Mouse (Mus musculus) E14TG2a.4 (cell line): Measurements from ENCODE around the gene Kif21a.
A peak's percentile ranks its signal among the peaks of the same experiment; 100 is the strongest.

Experiments used
- H3K27me3 ChIP-seq: 2 replicates; pipeline ENCODE4 v1.6.1; 2014; ENCODE audit warnings: low read length, control low read depth; ENCODE audit not compliant: insufficient read depth
- H3K36me3 ChIP-seq: 2 replicates; pipeline ENCODE4 v1.6.1; 2014; ENCODE audit warnings: low read length, control low read depth; ENCODE audit not compliant: insufficient read depth
- H3K4me1 ChIP-seq: replicated peaks from 2 replicates; pipeline ENCODE4 v1.6.1; 2014; ENCODE audit warnings: low read depth, low read length, control low read depth
- H3K4me3 ChIP-seq: replicated peaks from 2 replicates; pipeline ENCODE4 v1.5.1; 2014; ENCODE audit warnings: mild to moderate bottlenecking, low read length
- H3K9me3 ChIP-seq: 2 replicates; pipeline ENCODE4 v1.6.1; 2014; ENCODE audit warnings: low read length, control low read depth
- CTCF ChIP-seq: conservative IDR thresholded peaks from 2 replicates; pipeline ENCODE4 v1.5.1; 2014; ENCODE audit warnings: low read length
- NANOG ChIP-seq: IDR thresholded peaks from 2 replicates; pipeline ENCODE4 v1.6.1; 2014; ENCODE audit warnings: borderline replicate concordance, low read length, mixed read lengths
- POU5F1 ChIP-seq: IDR thresholded peaks from 2 replicates; pipeline ENCODE4 v1.6.1; 2014; ENCODE audit warnings: low read length, borderline replicate concordance

The Kif21a gene

DNA sequence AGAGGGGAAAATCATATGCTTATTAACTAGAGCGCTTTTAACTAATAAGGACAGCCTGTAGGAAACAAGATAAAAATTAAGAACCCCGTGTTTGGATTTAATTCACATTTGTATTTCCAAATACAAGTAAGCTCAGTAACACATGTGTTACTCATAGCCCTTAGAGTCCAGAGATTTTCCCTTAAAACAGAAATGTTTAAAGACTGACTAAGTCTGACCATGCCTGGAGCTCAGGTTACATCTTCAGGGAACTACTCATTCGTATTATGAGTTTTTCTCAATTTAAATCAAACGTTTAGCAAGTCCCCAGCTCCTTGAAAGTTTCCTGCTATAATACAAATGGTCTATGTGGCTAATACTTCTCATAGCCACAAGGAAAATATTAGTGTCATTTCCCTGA, 57.9 kb downstream of the Kif21a start:
- TF ChIP-seq POU5F1 (no peak), CTCF (no peak), NANOG (no peak)
- H3K4me1 ChIP-seq, result no peaks in the 10 kb centered on the region
- no peak overlapping the region for H3K4me3 ChIP-seq
- H3K36me3 ChIP-seq, result no peaks in the 10 kb centered on the region
- H3K27me3 ChIP-seq, result no peaks in the 10 kb centered on the region
- no peaks in the 10 kb centered on the region for H3K9me3 ChIP-seq

DNA sequence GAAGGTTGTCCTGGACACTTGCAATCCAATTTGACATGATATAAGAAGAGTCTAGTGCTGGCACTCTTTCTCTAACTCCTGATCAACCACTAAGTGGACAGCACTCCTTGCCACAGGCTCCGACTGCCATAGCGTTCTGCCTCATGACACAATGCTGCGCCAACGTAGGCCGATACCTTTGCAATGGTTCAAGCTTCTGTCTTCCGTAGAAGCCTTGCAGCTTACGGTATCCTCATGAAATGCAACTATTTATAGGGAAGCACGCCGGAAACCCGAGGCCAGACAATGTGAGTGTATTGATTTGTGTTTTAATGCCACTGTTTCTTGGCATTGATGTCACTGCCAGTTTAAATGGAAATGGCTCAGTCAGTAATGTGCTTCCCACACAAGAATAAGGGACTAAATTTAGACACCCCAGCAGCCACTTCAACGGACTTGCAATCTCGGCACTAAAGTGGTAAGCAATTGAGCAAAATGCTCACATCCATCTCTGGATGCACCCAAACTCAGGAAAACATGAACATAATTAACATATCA, 62.0 kb downstream of the Kif21a start:
- TF ChIP-seq NANOG, result no peak
- no peak for TF ChIP-seq POU5F1
- TF ChIP-seq CTCF, result no peak
- Histone ChIP-seq H3K4me3 (no peak overlapping the region), H3K27me3 (no peaks in the 10 kb centered on the region), H3K36me3 (no peaks in the 10 kb centered on the region), H3K4me1 (no peaks in the 10 kb centered on the region), H3K9me3 (no peaks in the 10 kb centered on the region)

DNA sequence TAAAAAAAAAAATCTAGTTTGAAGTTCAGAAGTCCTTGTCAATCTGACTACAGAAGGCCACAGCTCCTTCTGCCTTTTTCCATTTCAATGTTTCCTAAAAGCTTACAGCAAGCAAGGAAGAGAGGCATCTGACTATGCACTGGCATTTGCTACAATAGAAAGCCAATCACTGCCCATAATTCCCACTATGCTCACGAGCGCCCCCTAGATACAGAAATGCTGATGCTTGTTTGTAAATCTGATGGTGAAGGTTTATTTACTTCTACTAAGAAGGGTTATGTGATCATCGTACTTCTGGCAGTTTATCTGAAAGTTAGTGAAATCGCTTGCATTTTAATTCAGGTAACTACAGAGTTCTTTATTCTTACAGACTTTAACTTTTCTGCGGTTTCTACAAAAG, 73.8 kb downstream of the Kif21a start:
- TF ChIP-seq CTCF, result peak; percentile 77
- no peak for TF ChIP-seq NANOG
- no peak for TF ChIP-seq POU5F1
- Histone ChIP-seq H3K4me1 (no peaks in the 10 kb centered on the region; the same call in 1 of the 2 replicates), H3K27me3 (no peaks in the 10 kb centered on the region), H3K4me3 (no peak overlapping the region), H3K9me3 (no peaks in the 10 kb centered on the region), H3K36me3 (no peaks in the 10 kb centered on the region)

DNA sequence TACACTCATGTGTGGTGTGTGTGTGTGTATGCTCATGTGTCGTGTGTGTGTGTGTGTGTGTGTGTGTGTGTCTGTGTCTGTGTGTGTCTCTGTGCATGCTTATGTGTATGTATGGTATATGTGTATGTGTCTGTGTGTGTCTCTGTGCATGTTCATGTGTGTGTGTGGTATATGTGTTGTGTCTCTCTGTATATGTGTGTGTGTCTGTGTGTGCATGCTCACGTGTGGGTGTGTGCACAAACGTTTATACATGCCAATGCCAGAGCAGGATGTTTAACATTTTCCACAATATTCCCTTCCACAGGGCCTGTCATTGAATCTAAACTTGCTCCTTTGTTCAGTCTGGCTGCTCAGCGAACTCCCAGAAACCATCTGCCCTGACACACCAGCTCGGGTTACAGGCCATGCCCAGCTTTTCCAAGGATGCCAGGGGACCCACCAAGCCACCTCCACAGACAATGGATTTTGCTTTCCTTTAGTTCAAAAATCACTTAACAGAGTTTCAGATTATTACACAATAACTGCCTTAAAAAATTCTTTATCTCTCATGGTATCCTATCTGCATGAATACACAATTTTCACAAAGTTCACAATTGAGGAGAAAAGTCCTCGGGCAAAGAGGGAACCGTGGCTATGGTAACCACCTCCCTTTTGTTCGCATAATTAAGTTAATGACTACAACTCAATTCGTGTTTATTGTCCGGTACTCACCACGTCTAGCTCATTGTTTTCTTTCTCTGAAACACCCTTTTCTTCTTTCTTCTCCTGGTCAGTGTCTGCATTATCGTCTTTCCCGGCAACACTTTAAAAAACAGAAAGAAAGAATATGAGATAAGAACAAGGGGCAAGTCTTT, 77.6 kb downstream of the Kif21a start:
- no peak for TF ChIP-seq POU5F1
- peak; percentile 41; the same call in 1 of the 2 replicates for TF ChIP-seq NANOG
- TF ChIP-seq CTCF, result no peak
- 0 out of 2 replicates have a peak, but pooled peaks cover 6% of the 10 kb centered on the region for H3K9me3 ChIP-seq
- no peak overlapping the region for H3K4me3 ChIP-seq
- H3K27me3 ChIP-seq, result no peaks in the 10 kb centered on the region
- H3K36me3 ChIP-seq, result no peaks in the 10 kb centered on the region
- H3K4me1 ChIP-seq, result no peaks in the 10 kb centered on the region; the same call in 1 of the 2 replicates

DNA sequence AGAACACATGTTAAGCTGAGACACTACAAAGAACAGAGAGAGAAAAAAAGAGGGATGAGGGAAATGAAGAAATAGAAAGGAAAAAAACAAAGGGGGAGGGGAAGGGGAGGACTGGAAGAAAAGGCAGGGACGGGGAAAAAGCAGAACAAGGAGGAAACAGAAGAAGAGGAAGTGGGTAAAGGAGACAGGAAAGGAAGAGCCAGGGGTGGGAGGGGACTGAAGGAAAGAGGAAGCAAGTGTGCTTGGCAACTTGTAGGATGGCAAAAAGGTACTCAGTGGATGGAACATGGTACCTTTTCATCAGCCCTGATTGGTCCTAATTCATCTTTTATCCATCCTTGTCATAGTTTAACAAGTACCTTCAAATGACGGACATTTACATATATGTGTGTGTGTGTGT, 86.4 kb downstream of the Kif21a start:
- Histone ChIP-seq H3K4me1 (no peaks in the 10 kb centered on the region), H3K27me3 (no peaks in the 10 kb centered on the region)

DNA sequence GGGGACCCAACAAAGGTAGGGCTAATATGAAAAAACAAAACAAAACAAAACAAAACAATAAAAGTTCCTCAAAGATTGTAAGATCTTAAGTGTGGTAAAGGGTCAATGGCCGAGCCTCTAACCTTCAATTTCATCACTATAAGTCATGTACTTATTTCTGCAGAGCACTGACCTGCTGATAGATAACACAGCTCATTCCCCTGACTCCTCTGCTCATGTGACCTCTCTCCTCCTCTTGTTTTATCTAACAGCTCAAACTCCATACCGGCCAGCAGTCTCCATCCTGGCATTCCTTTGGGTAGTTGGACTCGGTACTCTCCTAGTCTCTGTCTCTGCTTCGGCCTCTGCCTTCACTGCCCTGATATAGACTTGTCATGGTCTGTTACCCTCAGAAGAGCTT, 87.2 kb downstream of the Kif21a start:
- Histone ChIP-seq H3K36me3 (0 out of 2 replicates have a peak, but pooled peaks cover 4% of the 10 kb centered on the region), H3K4me3 (no peak overlapping the region), H3K27me3 (no peaks in the 10 kb centered on the region), H3K4me1 (no peaks in the 10 kb centered on the region), H3K9me3 (0 out of 2 replicates have a peak, but pooled peaks cover 1% of the 10 kb centered on the region)
- TF ChIP-seq POU5F1 (no peak), NANOG (no peak), CTCF (no peak)

More for the DNA sequence above, 86.4 kb downstream of the Kif21a start:
- Histone ChIP-seq H3K36me3 (0 out of 2 replicates have a peak, but pooled peaks cover 4% of the 10 kb centered on the region), H3K4me3 (no peak overlapping the region), H3K9me3 (0 out of 2 replicates have a peak, but pooled peaks cover 6% of the 10 kb centered on the region)
- no peak for TF ChIP-seq CTCF
- TF ChIP-seq POU5F1, result no peak
- no peak for TF ChIP-seq NANOG

DNA sequence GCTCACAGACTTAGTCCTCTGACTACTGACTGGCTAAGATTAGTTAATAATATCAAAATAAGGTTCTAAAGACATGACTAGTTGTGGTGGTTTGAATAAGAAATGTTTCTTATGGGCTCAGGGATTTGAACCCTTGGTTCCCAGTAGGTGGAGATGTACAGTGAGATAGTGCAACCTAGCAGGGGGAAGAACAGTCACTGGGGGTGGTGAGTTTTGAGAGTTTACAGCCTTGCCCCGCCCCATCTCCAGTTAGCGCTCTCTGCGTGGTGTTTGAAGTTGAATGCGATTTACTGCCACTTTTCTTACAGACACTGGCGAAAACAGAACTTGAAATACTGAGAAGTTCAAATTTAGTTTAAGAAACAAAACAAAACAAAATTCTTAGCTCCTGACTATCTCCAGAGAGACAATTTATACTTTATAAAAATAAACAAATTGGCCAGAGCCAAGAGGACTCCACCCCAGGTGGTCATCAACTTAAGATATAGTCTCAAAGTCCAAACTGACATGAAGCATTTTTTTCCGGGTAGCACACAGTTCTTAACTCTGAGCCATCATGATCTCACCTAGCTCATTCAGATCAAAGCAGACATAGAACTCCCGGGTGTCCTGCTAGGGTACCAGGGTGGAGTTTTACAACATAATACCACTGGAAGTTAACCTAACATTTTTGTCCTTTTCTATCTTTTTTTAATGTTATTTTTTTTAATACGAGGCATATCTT, 88.8 kb downstream of the Kif21a start:
- Histone ChIP-seq H3K36me3 (0 out of 2 replicates have a peak, but pooled peaks cover 4% of the 10 kb centered on the region), H3K27me3 (no peaks in the 10 kb centered on the region), H3K4me3 (no peak overlapping the region), H3K9me3 (no peaks in the 10 kb centered on the region), H3K4me1 (no peaks in the 10 kb centered on the region)
- no peak for TF ChIP-seq POU5F1
- no peak for TF ChIP-seq NANOG
- TF ChIP-seq CTCF, result no peak

DNA sequence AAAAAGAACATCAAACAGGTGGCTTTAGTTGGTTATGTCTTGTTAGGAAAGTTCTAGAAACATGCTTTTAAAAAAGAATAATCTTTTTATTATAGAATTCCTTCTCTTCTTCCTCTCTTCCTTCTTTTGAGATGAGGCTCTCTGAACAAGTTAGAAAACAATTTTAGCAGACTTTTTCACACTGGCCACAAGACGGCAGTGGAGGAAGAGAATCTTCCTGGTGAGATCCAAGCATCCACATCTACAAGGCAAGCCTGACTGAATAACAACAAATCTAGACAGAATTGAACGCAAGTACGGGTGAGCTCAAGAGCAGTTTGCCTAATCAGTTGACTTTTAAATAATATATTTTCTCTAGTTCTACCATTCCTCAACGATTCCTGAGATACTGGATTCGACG, 98.4 kb downstream of the Kif21a start:
- Histone ChIP-seq H3K4me3 (no peak overlapping the region), H3K9me3 (no peaks in the 10 kb centered on the region), H3K36me3 (no peaks in the 10 kb centered on the region), H3K4me1 (no peaks in the 10 kb centered on the region), H3K27me3 (no peaks in the 10 kb centered on the region)
- no peak for TF ChIP-seq POU5F1
- TF ChIP-seq CTCF, result no peak

DNA sequence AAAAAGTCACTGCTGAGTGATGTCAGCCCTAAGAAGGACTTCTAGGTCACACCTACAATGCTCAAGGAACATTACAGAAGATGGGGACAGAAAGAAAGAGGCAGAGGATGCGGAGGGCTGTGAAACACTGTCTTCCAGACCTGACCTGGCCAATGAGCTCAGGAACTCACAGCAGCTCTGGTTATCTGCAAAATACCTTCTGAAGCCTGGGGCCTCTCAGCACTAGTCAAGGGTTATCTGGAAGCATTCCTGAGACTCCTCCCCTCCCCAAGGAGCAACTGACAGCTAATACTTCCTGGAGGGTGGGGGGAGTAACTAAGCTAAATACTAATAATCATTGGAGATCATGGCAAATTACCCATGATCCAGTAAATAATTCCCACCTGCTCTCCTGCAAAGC, 111.3 kb downstream of the Kif21a start:
- Histone ChIP-seq H3K4me3 (no peak overlapping the region), H3K9me3 (no peaks in the 10 kb centered on the region), H3K4me1 (no peaks in the 10 kb centered on the region), H3K36me3 (no peaks in the 10 kb centered on the region), H3K27me3 (no peaks in the 10 kb centered on the region)
- TF ChIP-seq NANOG (no peak), POU5F1 (no peak), CTCF (no peak)
